Mouse (Mus musculus) midbrain, embryonic 10.5 days (tissue): ENCODE results near the gene Pif1. TPM values are rescaled to one million over a fixed set of nuclear protein-coding genes. Genes with fewer than 3 reads are reported as not detected.

Source experiments
- DNase-seq: peaks from one replicate; pipeline ENCODE4 v3.0.0-alpha.2; 2017; ENCODE audit warnings: low spot score
- H3K27ac ChIP-seq: fragments of 300-500 bp; sonication (generic); replicated peaks from 2 replicates; pipeline ENCODE4 v1.5.1; 2016; ENCODE audit warnings: mild to moderate bottlenecking
- H3K27me3 ChIP-seq: fragments of 300-500 bp; sonication (generic); 2 replicates; pipeline ENCODE4 v1.6.1; 2016; ENCODE audit warnings: low read depth, mild to moderate bottlenecking; ENCODE audit not compliant: poor library complexity, severe bottlenecking
- H3K36me3 ChIP-seq: fragments of 300-500 bp; sonication (generic); 2 replicates; pipeline ENCODE4 v1.6.1; 2016; ENCODE audit warnings: mild to moderate bottlenecking, moderate library complexity
- H3K4me1 ChIP-seq: fragments of 300-500 bp; sonication (generic); 2 replicates; pipeline ENCODE4 v1.6.1; 2016
- H3K4me3 ChIP-seq: fragments of 300-500 bp; sonication (generic); 2 replicates; pipeline ENCODE4 v1.5.1; 2016; ENCODE audit warnings: mild to moderate bottlenecking, moderate library complexity
- H3K9me3 ChIP-seq: fragments of 300-500 bp; sonication (generic); replicated peaks from 2 replicates; pipeline ENCODE4 v1.6.1; 2016; ENCODE audit warnings: mild to moderate bottlenecking
- WGBS: fragments of 180-500 bp; shearing (Covaris S2); methylation state at CpG from one replicate; pipeline ENCODE4 v1.1.7; 2016; 5-methylcytosine and 5-hydroxymethylcytosine counted together
- polyA plus RNA-seq: library from polyadenylated mRNA; unstranded; fragments of >200 nt; fragmentation: Nextera tagmentation; extraction: Ambion mirVana; gene quantifications from 2 replicates; pipeline ENCODE4 v1.2.1, GENCODE M21; 2016

Pif1 gene
- polyA plus RNA-seq, 1 experiment from 2014 or later = 27.8 TPM

GRCm38 (mm10) chr9:65580401-65581256 lies 6.3 kb upstream of the Pif1 start:
- 8% methylated on average over 23 of the region's 29 CpGs for WGBS
- H3K27me3 ChIP-seq = 0 out of 2 replicates have a peak, but pooled peaks cover 5% of the 10 kb centered on the region
- peak overlapping the region; percentile 72 for H3K4me3 ChIP-seq
- peaks cover 50% of the 10 kb centered on the region for H3K4me1 ChIP-seq
- H3K36me3 ChIP-seq = no peaks in the 10 kb centered on the region
- H3K27ac ChIP-seq = peak overlapping the region; percentile 87
- DNase-seq = peak; percentile 85
- H3K9me3 ChIP-seq = no peaks in the 10 kb centered on the region

DNA sequence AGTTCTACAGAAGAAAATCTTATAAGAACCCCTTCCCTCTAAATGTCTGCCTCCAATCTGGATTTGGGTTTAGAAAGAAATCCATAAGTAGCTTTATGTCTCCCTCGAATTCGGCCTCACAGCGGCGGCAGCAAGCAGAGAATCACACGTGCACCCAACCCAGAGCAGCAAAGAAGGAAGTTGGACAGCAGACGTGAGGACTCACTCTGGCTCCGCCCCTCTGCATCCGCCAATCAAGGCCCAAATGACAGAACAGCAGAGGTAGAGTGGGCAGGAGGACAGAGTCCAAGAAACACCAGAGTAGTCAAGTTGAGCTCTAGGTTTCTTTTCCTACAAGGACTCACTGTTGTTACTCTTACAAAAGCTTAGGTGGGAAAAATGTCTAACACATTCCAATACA lies 3.9 kb upstream of the Pif1 start:
- Histone ChIP-seq H3K36me3 (no peaks in the 10 kb centered on the region), H3K4me3 (no peak overlapping the region), H3K27me3 (0 out of 2 replicates have a peak, but pooled peaks cover 5% of the 10 kb centered on the region), H3K4me1 (peaks cover 46% of the 10 kb centered on the region), H3K9me3 (no peaks in the 10 kb centered on the region), H3K27ac (no peak overlapping the region)
- no peak for DNase-seq
- WGBS = 31% methylated on average over 8 of the region's 8 CpGs

GRCm38 (mm10) chr9:65587270-65587572 lies 261 bp downstream of the Pif1 start:
- Histone ChIP-seq H3K4me1 (peaks cover 37% of the 10 kb centered on the region), H3K9me3 (no peaks in the 10 kb centered on the region), H3K36me3 (peaks cover 32% of the 10 kb centered on the region), H3K4me3 (peak overlapping the region; percentile 79), H3K27ac (peak overlapping the region; percentile 88), H3K27me3 (no peaks in the 10 kb centered on the region)
- DNase-seq = peak; percentile 36
- under 1% methylated on average over 6 of the region's 6 CpGs for WGBS

GRCm38 (mm10) chr9:65587573-65588358 lies 806 bp downstream of the Pif1 start:
- DNase-seq = peak; percentile 59
- H3K36me3 ChIP-seq = peaks cover 38% of the 10 kb centered on the region
- WGBS = under 1% methylated on average over 64 of the region's 64 CpGs
- H3K9me3 ChIP-seq = no peaks in the 10 kb centered on the region
- H3K4me3 ChIP-seq = peak overlapping the region; percentile 79
- peak overlapping the region; percentile 88 for H3K27ac ChIP-seq
- H3K27me3 ChIP-seq = no peaks in the 10 kb centered on the region
- H3K4me1 ChIP-seq = peaks cover 37% of the 10 kb centered on the region

DNA sequence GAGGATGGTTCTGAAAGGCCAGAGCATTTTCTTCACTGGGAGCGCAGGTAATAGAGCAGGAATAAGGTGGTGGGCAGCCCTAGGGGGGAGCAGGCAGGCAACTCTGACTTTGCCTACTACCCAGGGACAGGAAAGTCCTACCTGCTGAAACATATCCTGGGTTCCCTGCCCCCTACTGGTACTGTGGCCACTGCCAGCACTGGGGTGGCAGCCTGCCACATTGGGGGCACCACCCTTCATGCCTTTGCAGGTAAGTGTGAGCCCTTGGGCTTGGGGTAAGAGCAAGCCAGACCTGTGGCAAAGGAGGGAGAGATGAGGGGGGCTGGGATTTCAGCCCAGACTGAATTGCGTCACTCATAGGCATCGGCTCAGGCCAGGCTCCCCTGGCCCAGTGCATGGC lies 2.1 kb downstream of the Pif1 start:
- 92% methylated on average over 3 of the region's 3 CpGs for WGBS
- peaks cover 51% of the 10 kb centered on the region for H3K36me3 ChIP-seq

DNA sequence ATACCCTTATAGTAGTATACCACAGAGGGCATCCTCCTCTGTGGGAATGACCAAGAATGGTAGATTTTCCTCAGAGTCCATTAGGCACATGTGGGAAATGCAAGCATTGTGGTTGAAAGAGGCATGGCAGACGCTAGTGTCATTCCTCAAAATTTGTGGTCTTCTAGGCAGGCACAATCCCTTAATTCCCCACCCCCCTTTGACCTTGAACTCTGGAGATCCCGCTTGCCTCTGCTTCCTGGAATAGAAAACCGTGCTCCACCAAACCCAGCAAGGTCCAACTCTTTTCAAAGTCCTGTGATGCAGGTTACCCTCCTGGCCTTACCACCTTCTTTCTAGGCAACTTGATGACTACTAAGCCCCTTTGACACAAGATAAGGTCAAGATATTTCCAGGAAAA lies 5.8 kb downstream of the Pif1 start:
- H3K36me3 ChIP-seq = peaks cover 71% of the 10 kb centered on the region
- no peaks in the 10 kb centered on the region for H3K9me3 ChIP-seq
- no peak overlapping the region for H3K4me3 ChIP-seq
- no peaks in the 10 kb centered on the region for H3K27me3 ChIP-seq
- peaks cover 23% of the 10 kb centered on the region for H3K4me1 ChIP-seq
- H3K27ac ChIP-seq = no peak overlapping the region
- DNase-seq = no peak
- WGBS = 92% methylated on average over 3 of the region's 3 CpGs

More for the DNA sequence above, 2.1 kb downstream of the Pif1 start:
- no peaks in the 10 kb centered on the region for H3K9me3 ChIP-seq
- H3K27ac ChIP-seq = no peak overlapping the region
- H3K4me3 ChIP-seq = peak overlapping the region; percentile 79
- H3K4me1 ChIP-seq = peaks cover 33% of the 10 kb centered on the region
- no peak for DNase-seq
- no peaks in the 10 kb centered on the region for H3K27me3 ChIP-seq

- H3K27me3 ChIP-seq = no peaks in the 10 kb centered on the region
- peaks cover 14% of the 10 kb centered on the region for H3K4me1 ChIP-seq
- no peak overlapping the region for H3K27ac ChIP-seq
- peaks cover 71% of the 10 kb centered on the region for H3K36me3 ChIP-seq
- 90% methylated on average over 9 of the region's 9 CpGs for whole genome bisulfite sequencing
- H3K9me3 ChIP-seq = no peaks in the 10 kb centered on the region
- no peak for DNase-seq
- no peak overlapping the region for H3K4me3 ChIP-seq
Measured at GRCm38 (mm10) chr9:65593596-65593995, 6.6 kb downstream of the Pif1 start.

GRCm38 (mm10) chr9:65598765-65599249 lies 11.8 kb downstream of the Pif1 start:
- H3K4me3 ChIP-seq = 0 out of 2 replicates have a peak overlapping the region, but pooled peaks have one; percentile 18
- peaks cover 23% of the 10 kb centered on the region for H3K36me3 ChIP-seq
- H3K27ac ChIP-seq = no peak overlapping the region
- no peaks in the 10 kb centered on the region for H3K9me3 ChIP-seq
- DNase-seq = peak; percentile 43
- H3K4me1 ChIP-seq = no peaks in the 10 kb centered on the region
- H3K27me3 ChIP-seq = no peaks in the 10 kb centered on the region
- WGBS = 66% methylated on average over 7 of the region's 11 CpGs

DNA sequence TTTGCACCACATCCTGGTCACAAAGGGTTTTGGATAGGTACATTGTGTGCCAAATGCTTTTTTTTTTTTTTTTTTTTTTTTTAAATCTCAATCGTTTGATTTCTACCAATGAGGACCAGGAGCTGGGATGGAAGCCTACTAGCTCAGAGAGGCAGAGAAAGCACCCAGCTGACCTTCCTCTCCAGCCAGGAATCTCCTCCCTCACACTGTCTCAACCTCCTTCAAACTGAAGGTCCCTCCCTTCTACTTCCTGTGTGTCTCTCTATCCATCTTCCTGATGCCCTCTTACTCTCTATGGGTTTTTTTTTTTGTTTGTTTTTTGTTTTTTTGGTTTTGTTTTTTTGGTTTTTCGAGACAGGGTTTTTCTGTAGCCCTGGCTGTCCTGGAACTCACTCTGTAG lies 14.0 kb downstream of the Pif1 start:
- no peaks in the 10 kb centered on the region for H3K9me3 ChIP-seq
- no peak overlapping the region for H3K27ac ChIP-seq
- H3K36me3 ChIP-seq = peaks cover 2% of the 10 kb centered on the region
- WGBS = 63% methylated on average over 2 of the region's 2 CpGs
- peaks cover 2% of the 10 kb centered on the region; the same call in 1 of the 2 replicates for H3K27me3 ChIP-seq
- H3K4me1 ChIP-seq = peaks cover 5% of the 10 kb centered on the region
- H3K4me3 ChIP-seq = no peak overlapping the region
- DNase-seq = no peak

GRCm38 (mm10) chr9:65603401-65604102 lies 16.6 kb downstream of the Pif1 start:
- no peak overlapping the region for H3K27ac ChIP-seq
- no peak for DNase-seq
- H3K36me3 ChIP-seq = no peaks in the 10 kb centered on the region
- 51% methylated on average over 8 of the region's 8 CpGs for WGBS
- H3K4me3 ChIP-seq = no peak overlapping the region
- H3K9me3 ChIP-seq = no peaks in the 10 kb centered on the region
- H3K27me3 ChIP-seq = peaks cover 14% of the 10 kb centered on the region
- peaks cover 16% of the 10 kb centered on the region for H3K4me1 ChIP-seq

DNA sequence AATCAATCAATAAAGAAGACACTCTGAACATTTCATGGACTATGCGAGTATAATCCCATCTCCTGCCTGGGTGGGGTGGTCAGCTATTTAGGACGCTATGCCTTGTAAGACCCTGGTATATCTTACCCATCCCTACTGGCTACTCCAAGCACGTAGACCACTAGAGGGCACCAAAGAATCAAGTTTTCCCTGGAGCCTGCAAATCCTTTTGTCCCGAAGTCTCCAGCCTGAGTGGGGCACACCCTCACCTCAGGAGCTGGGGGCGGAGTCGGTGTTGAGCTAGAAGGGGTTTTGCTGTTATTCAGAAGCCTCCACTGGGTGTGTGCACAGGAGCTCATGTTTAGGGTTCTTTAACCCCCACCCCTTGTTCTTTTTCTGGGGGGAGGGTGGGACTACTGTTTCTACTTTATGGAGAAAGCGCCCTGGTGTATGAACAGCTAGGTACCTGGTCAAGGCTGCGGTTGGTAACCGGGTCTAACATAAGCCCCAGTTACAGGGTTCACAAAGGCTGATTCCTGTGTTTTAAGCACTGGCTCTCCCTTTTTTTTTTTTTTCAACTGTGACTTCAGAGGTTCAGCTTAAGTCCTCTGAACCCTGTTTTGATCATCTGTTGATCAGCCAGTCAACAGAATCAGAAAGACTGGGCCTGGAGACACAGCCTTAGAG lies 18.6 kb downstream of the Pif1 start:
- Histone ChIP-seq H3K27me3 (peaks cover 14% of the 10 kb centered on the region), H3K9me3 (no peaks in the 10 kb centered on the region), H3K36me3 (no peaks in the 10 kb centered on the region), H3K27ac (0 out of 2 replicates have a peak overlapping the region, but pooled peaks have one; percentile 17), H3K4me1 (peaks cover 16% of the 10 kb centered on the region), H3K4me3 (peak overlapping the region; percentile 34)
- peak; percentile 87 for DNase-seq
- WGBS = 5% methylated on average over 9 of the region's 9 CpGs
